Mouse (Mus musculus) lung, embryonic 16.5 days (tissue): Measurements from ENCODE around the gene Foxn3. TPM values are rescaled to one million over a fixed set of nuclear protein-coding genes. Genes with fewer than 3 reads are reported as not detected.

Source experiments
- ATAC-seq: fragments of 200-750 bp; cut with Nextera tagmentation; 2 replicates; pipeline ENCODE4 v1.8.0; 2017; ENCODE audit warnings: low read depth, mild to moderate bottlenecking, moderate library complexity
- H3K27ac ChIP-seq: fragments of 300-500 bp; sonication (generic); 2 replicates; pipeline ENCODE4 v1.5.1; 2014; ENCODE audit warnings: mild to moderate bottlenecking, control low read depth, low read length
- H3K27me3 ChIP-seq: fragments of 300-500 bp; sonication (generic); 2 replicates; pipeline ENCODE4 v1.6.1; 2014; ENCODE audit warnings: low read depth, low read length, mixed read lengths; ENCODE audit not compliant: control insufficient read depth, insufficient read depth
- H3K36me3 ChIP-seq: fragments of 300-500 bp; sonication (generic); 2 replicates; pipeline ENCODE4 v1.6.1; 2014; ENCODE audit warnings: low read length; ENCODE audit not compliant: control insufficient read depth, insufficient read depth
- H3K4me1 ChIP-seq: fragments of 300-500 bp; sonication (generic); replicated peaks from 2 replicates; pipeline ENCODE4 v1.6.1; 2014; ENCODE audit warnings: low read length, mixed read lengths; ENCODE audit not compliant: control insufficient read depth, insufficient read depth
- H3K4me2 ChIP-seq: fragments of 300-500 bp; sonication (generic); 2 replicates; pipeline ENCODE4 v1.6.1; 2014; ENCODE audit warnings: low read depth, low read length, control low read depth
- H3K4me3 ChIP-seq: fragments of 300-500 bp; sonication (generic); 2 replicates; pipeline ENCODE4 v1.5.1; 2014; ENCODE audit warnings: mild to moderate bottlenecking, low read length, control low read depth
- H3K9ac ChIP-seq: fragments of 300-500 bp; sonication (generic); 2 replicates; pipeline ENCODE4 v1.6.1; 2014; ENCODE audit warnings: low read length, control low read depth
- H3K9me3 ChIP-seq: fragments of 300-500 bp; sonication (generic); 2 replicates; pipeline ENCODE4 v1.6.1; 2016; ENCODE audit warnings: low read length; ENCODE audit not compliant: control insufficient read depth
- WGBS: fragments of 180-500 bp; shearing (Covaris S2); extraction: QIAGEN DNeasy Blood & Tissue Kit; methylation state at CpG from one replicate; pipeline ENCODE4 v1.1.7; 2014; 5-methylcytosine and 5-hydroxymethylcytosine counted together
- polyA plus RNA-seq: library from polyadenylated mRNA; unstranded; fragments of >200 nt; fragmentation: Nextera tagmentation; extraction: Ambion mirVana; gene quantifications from 2 replicates; pipeline ENCODE4 v1.2.1, GENCODE M21; 2015

The Foxn3 gene
- polyA plus RNA-seq, 1 experiment from 2014 or later: 60.8 TPM

DNA sequence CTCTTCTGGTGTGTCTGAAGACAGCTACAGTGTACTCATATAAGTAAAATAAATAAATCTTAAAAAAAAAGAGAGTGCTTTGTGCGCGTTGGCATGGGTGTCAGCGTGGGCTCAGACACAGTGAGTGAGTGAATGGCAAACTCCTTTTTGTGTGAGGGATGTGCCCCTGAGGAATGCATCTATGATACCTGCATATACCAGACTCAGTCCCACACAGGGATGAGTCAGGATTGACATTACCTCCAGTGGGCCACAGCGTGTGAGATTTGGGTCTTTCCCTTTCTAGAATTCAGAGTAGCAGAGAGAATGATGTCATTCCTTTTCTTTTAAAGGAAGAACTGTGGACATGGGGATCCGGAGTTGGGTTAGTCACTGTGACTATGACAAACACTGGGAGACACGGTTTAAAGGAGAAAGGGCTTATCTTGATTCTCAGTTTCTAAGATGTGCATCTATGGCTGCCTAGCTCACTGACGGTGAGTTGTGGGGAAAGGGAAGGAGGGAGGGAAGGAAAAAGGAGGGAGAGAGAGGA lies 380.1 kb downstream of the Foxn3 start:
- 68% methylated on average over 7 of the region's 7 CpGs for WGBS

GRCm38 (mm10) chr12:99182338-99182737 lies 381.0 kb downstream of the Foxn3 start:
- no peak overlapping the region for H3K4me2 ChIP-seq
- no peak for ATAC-seq
- H3K9me3 ChIP-seq: no peaks in the 10 kb centered on the region
- H3K27me3 ChIP-seq: no peaks in the 10 kb centered on the region
- WGBS: 80% methylated on average over 3 of the region's 3 CpGs
- H3K27ac ChIP-seq: no peak overlapping the region
- H3K4me3 ChIP-seq: no peak overlapping the region
- no peaks in the 10 kb centered on the region for H3K36me3 ChIP-seq
- no peak overlapping the region for H3K9ac ChIP-seq
- H3K4me1 ChIP-seq: no peaks in the 10 kb centered on the region

More for the DNA sequence above, 380.1 kb downstream of the Foxn3 start:
- H3K4me2 ChIP-seq: no peak overlapping the region
- H3K36me3 ChIP-seq: no peaks in the 10 kb centered on the region
- no peaks in the 10 kb centered on the region for H3K4me1 ChIP-seq
- no peak overlapping the region for H3K9ac ChIP-seq
- H3K27me3 ChIP-seq: no peaks in the 10 kb centered on the region
- no peak for ATAC-seq
- H3K27ac ChIP-seq: no peak overlapping the region
- H3K9me3 ChIP-seq: no peaks in the 10 kb centered on the region
- no peak overlapping the region for H3K4me3 ChIP-seq

GRCm38 (mm10) chr12:99180234-99180824 lies 383.1 kb downstream of the Foxn3 start:
- Histone ChIP-seq H3K4me3 (no peak overlapping the region), H3K4me1 (no peaks in the 10 kb centered on the region), H3K9me3 (no peaks in the 10 kb centered on the region), H3K36me3 (no peaks in the 10 kb centered on the region), H3K27me3 (no peaks in the 10 kb centered on the region), H3K27ac (no peak overlapping the region), H3K9ac (no peak overlapping the region), H3K4me2 (no peak overlapping the region)
- ATAC-seq: no peak
- 58% methylated on average over 3 of the region's 3 CpGs for WGBS

DNA sequence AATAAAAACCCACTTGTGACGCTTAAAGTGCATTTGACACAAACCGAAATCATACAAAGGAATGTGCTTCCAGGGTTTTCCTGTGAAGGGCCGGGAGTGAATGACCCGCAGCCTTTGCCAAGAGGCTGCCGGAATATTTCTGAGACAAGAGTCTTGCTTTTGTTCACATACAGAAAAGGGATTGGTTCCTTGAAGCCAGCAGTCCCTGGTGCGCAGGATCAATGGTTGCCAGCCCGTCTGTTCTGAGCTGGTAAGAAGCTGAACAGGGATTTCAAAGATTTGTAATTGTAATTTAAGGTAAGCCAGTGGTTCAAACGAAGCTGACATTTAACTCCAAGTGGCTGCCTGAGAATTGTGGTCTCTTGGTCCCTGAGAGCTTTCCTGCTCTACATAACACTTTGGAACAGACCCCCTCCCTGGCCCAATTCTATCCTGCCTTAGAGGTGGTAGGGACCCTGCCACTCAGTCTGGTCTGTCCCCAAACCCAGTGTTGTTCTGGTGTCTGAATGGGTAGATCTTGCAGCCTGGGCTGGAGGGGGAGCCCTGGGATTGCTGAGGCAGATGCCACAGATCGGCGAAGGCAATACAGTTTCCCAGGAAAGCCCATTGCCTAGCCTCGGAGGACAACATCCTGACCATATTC lies 388.3 kb downstream of the Foxn3 start:
- Histone ChIP-seq H3K27ac (no peak overlapping the region), H3K27me3 (no peaks in the 10 kb centered on the region)
- WGBS: 50% methylated on average over 11 of the region's 11 CpGs

GRCm38 (mm10) chr12:99172170-99172569 lies 391.2 kb downstream of the Foxn3 start:
- 81% methylated on average over 5 of the region's 5 CpGs for WGBS
- Histone ChIP-seq H3K9ac (no peak overlapping the region), H3K4me3 (no peak overlapping the region), H3K36me3 (no peaks in the 10 kb centered on the region), H3K4me1 (no peaks in the 10 kb centered on the region), H3K4me2 (no peak overlapping the region), H3K27ac (no peak overlapping the region), H3K9me3 (no peaks in the 10 kb centered on the region), H3K27me3 (no peaks in the 10 kb centered on the region)
- ATAC-seq: no peak

More for the DNA sequence above, 388.3 kb downstream of the Foxn3 start:
- H3K9ac ChIP-seq: no peak overlapping the region
- no peak overlapping the region for H3K4me3 ChIP-seq
- no peaks in the 10 kb centered on the region for H3K9me3 ChIP-seq
- ATAC-seq: no peak
- H3K4me1 ChIP-seq: no peaks in the 10 kb centered on the region
- H3K36me3 ChIP-seq: no peaks in the 10 kb centered on the region
- H3K4me2 ChIP-seq: no peak overlapping the region

DNA sequence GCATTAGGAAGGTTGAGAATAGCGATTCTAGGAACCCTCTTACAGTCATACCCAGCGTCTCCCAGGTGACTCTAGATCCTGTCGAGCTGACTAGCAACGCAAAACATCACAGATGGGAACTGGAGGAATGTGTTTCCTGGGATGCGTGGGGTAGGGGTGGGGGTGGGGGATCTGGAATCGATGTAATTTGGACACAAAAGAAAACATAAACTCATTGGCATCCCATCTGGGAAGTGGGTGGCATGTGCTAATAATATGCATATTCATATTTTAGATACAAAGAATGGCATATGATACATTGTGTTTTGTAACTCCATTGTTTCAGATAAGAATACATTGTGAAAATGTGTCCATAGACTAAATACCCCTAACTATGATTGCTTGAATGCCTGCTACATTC lies 393.5 kb downstream of the Foxn3 start:
- Histone ChIP-seq H3K4me2 (no peak overlapping the region), H3K27me3 (no peaks in the 10 kb centered on the region), H3K27ac (no peak overlapping the region), H3K36me3 (no peaks in the 10 kb centered on the region), H3K9me3 (no peaks in the 10 kb centered on the region), H3K9ac (no peak overlapping the region), H3K4me3 (no peak overlapping the region), H3K4me1 (no peaks in the 10 kb centered on the region)
- 81% methylated on average over 6 of the region's 6 CpGs for WGBS
- no peak for ATAC-seq

- H3K36me3 ChIP-seq: no peaks in the 10 kb centered on the region
- H3K27me3 ChIP-seq: no peaks in the 10 kb centered on the region
- no peak overlapping the region for H3K4me2 ChIP-seq
- no peak overlapping the region for H3K9ac ChIP-seq
- 89% methylated on average over 6 of the region's 6 CpGs for WGBS
- no peak overlapping the region for H3K4me3 ChIP-seq
- no peak overlapping the region for H3K27ac ChIP-seq
- H3K9me3 ChIP-seq: no peaks in the 10 kb centered on the region
- ATAC-seq: no peak
- no peaks in the 10 kb centered on the region for H3K4me1 ChIP-seq
These were observed 397.3 kb downstream of the Foxn3 start for GRCm38 (mm10) chr12:99166091-99166490.

DNA sequence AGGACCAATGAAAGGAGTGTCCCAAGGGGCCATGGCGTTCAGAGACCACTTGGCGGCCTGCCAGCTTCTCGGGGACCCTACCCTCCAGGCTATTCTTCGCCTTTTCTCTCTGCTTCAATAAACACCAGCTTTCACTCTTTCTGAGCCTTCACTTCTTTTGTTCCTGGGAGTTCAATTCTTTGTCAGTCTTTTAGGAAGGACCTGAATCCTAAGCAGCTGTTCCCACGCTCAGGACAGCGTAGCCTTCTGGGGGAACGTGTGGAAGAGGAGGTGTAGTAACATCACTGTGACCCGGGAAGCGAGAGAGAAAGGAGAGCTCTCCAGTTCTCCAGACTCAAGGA lies 400.1 kb downstream of the Foxn3 start:
- no peak overlapping the region for H3K9ac ChIP-seq
- no peaks in the 10 kb centered on the region for H3K4me1 ChIP-seq
- ATAC-seq: no peak
- WGBS: 70% methylated on average over 9 of the region's 9 CpGs
- H3K4me2 ChIP-seq: no peak overlapping the region
- no peaks in the 10 kb centered on the region for H3K9me3 ChIP-seq
- no peaks in the 10 kb centered on the region for H3K27me3 ChIP-seq
- no peak overlapping the region for H3K4me3 ChIP-seq
- no peak overlapping the region for H3K27ac ChIP-seq
- H3K36me3 ChIP-seq: no peaks in the 10 kb centered on the region

DNA sequence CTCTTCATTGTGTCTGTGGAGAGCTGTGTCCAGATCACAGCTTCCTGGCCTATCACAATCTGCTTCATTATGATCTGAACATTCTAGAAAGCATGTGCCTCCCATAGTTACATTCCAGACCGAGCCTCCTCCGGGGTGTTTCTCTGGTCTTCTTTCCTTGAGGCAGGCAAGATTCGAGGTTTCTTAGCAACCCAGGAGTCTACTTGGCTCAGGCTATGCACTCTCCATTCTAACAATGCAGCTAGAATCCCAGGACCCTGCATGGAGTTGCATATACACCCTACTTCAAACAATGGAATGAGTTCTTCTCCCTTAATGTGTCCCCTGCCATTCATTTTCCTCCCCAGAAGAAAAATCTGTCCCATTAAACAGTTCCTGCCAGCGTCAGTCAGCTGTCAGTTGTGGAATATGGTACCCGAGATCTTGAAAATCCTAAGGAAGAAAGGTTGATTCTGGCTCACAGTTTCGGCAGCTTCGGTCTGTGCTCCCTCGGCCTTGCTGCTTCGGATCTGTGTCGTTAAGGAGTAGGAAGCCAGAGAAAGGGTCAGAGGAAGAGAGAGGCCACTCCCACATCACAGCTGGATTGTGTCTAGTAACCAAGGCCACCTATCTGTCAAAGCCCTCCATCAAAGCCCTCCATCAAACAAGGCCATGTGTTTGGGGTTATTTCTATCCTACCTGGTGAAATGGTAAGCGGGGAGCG lies 400.6 kb downstream of the Foxn3 start:
- 75% methylated on average over 12 of the region's 12 CpGs for WGBS
- ATAC-seq: no peak
- Histone ChIP-seq H3K36me3 (no peaks in the 10 kb centered on the region), H3K4me1 (no peaks in the 10 kb centered on the region), H3K4me2 (no peak overlapping the region), H3K9ac (no peak overlapping the region), H3K27me3 (no peaks in the 10 kb centered on the region), H3K9me3 (no peaks in the 10 kb centered on the region), H3K27ac (no peak overlapping the region), H3K4me3 (no peak overlapping the region)
